Mouse (Mus musculus): ENCODE measurements at regions not wholly inside any gene's neighbourhood (a gene's known extent, or its start where the extent isn't known, plus 50 kb on each side); places are given as distances from the start of the nearest gene placed in this dataset.

GRCm38 (mm10) chr2:128301709-128302108 is 175.9 kb downstream of the Bcl2l11 start:
- peak; percentile 60 for DNase-seq (ENCODE audit: low spot score)

- DNase-seq (ENCODE audit: low spot score) = no peak
Observed at GRCm38 (mm10) chr2:128304063-128304712, 178.3 kb downstream of the Bcl2l11 start.

- no peak for DNase-seq (ENCODE audit: low spot score)
Observed at GRCm38 (mm10) chr2:128306693-128307092, 180.9 kb downstream of the Bcl2l11 start.

- DNase-seq (ENCODE audit: low spot score) = peak; percentile 20
Observed at GRCm38 (mm10) chr2:128309541-128310030, 183.7 kb downstream of the Bcl2l11 start.

- DNase-seq (ENCODE audit: low spot score) = no peak
Observed at GRCm38 (mm10) chr2:128310081-128310480, 184.2 kb downstream of the Bcl2l11 start.

- DNase-seq (ENCODE audit: low spot score) = peak; percentile 80
Observed at GRCm38 (mm10) chr2:128312084-128312594, 186.3 kb downstream of the Bcl2l11 start.

GRCm38 (mm10) chr2:128312659-128313581 is 187.1 kb downstream of the Bcl2l11 start:
- DNase-seq (ENCODE audit: low spot score) = peak; percentile 45

- peak; percentile 12 for DNase-seq (ENCODE audit: low spot score)
Observed at GRCm38 (mm10) chr2:128313582-128313918, 187.7 kb downstream of the Bcl2l11 start.

- DNase-seq (ENCODE audit: low spot score) = peak; percentile 24
Observed at GRCm38 (mm10) chr2:128313948-128314347, 188.1 kb downstream of the Bcl2l11 start.

GRCm38 (mm10) chr2:128316516-128316915 is 190.7 kb downstream of the Bcl2l11 start:
- no peak for DNase-seq (ENCODE audit: low spot score)

- DNase-seq (ENCODE audit: low spot score) = no peak
Observed at GRCm38 (mm10) chr2:128318266-128318665, 192.4 kb downstream of the Bcl2l11 start.

- no peak for DNase-seq (ENCODE audit: low spot score)
Observed at GRCm38 (mm10) chr2:128318956-128319355, 193.1 kb downstream of the Bcl2l11 start.

- no peak for DNase-seq (ENCODE audit: low spot score)
Observed at GRCm38 (mm10) chr2:128321475-128321874, 195.6 kb downstream of the Bcl2l11 start.

GRCm38 (mm10) chr2:128324256-128325096 is 198.6 kb downstream of the Bcl2l11 start:
- DNase-seq (ENCODE audit: low spot score) = no peak

- DNase-seq (ENCODE audit: low spot score) = no peak
Observed at GRCm38 (mm10) chr2:128325097-128325421, 199.2 kb downstream of the Bcl2l11 start.

- no peak for DNase-seq (ENCODE audit: low spot score)
Observed at GRCm38 (mm10) chr2:128325456-128325855, 199.6 kb downstream of the Bcl2l11 start.

- DNase-seq (ENCODE audit: low spot score) = no peak
Observed at GRCm38 (mm10) chr2:128330833-128331232, 205.0 kb downstream of the Bcl2l11 start.

GRCm38 (mm10) chr2:128331275-128331674 is 205.4 kb downstream of the Bcl2l11 start:
- DNase-seq (ENCODE audit: low spot score) = no peak

- DNase-seq (ENCODE audit: low spot score) = no peak
Observed at GRCm38 (mm10) chr2:128331681-128332080, 205.8 kb downstream of the Bcl2l11 start.

- no peak for DNase-seq (ENCODE audit: low spot score)
Observed at GRCm38 (mm10) chr2:128333401-128334142, 207.7 kb downstream of the Bcl2l11 start.

GRCm38 (mm10) chr2:128334143-128334470 is 208.3 kb downstream of the Bcl2l11 start:
- DNase-seq (ENCODE audit: low spot score) = no peak
